Mouse (Mus musculus) kidney, postnatal 25 days (tissue): ENCODE measurements around the gene Bcl9.

Experiments used
- DNase-seq, 2 experiments: peaks; one replicate each; pipeline ENCODE4 v3.0.0; 2021; ENCODE audit warnings: mixed read lengths in 2 of 2

The Bcl9 gene

GRCm38 (mm10) chr3:97171531-97171930, 126.2 kb downstream of the Bcl9 start:
- peak; percentile 28 to 74 for DNase-seq

DNA sequence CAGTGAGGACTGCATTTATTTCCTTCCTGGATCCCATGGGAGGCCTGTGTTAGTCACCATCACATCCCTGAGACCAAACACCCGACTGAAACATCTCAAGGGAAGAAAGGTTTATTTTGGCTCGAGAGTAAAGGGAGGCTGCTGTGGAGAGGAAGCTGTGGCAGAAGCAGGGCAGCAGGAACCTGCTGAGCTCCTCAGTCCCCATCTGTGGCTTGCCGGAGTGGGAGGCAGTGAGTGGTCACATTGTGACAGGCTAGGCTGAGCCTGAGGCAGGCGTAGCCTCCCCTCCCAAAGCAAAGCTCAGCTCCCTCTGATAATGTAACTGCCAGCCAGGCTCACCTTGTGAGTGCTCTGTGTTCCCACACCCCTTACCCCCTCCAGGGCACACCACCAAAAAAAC, 130.6 kb downstream of the Bcl9 start:
- peak in 1 of 2 experiments; percentile 23 for DNase-seq

- DNase-seq = no peak
These were observed 133.2 kb downstream of the Bcl9 start for GRCm38 (mm10) chr3:97164477-97164876.

DNA sequence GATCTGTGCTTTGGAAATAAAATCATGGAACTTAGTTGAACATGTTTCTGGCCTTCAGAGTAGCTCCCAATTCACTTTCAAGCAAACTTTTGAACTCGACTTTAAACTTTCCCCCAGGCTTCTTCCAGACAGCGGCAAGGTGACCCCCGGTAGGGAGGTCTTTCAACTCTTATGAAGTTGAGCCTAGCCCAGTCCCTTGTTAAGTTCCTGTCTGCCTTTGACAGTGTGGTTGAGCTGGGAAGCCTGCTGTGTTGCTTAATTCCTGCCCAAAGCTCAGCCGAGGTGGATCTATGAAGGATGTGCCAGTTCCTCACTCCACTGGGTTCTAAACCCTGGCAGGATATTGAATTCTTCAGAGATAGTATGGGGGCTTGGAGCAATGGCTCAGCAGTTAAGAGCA, 135.9 kb downstream of the Bcl9 start:
- peak in 1 of 2 experiments; percentile 22 for DNase-seq

- peak; percentile 37 to 68 for DNase-seq
These were observed 136.8 kb downstream of the Bcl9 start for GRCm38 (mm10) chr3:97160908-97161307.

GRCm38 (mm10) chr3:97159986-97160385, 137.7 kb downstream of the Bcl9 start:
- no peak for DNase-seq

DNA sequence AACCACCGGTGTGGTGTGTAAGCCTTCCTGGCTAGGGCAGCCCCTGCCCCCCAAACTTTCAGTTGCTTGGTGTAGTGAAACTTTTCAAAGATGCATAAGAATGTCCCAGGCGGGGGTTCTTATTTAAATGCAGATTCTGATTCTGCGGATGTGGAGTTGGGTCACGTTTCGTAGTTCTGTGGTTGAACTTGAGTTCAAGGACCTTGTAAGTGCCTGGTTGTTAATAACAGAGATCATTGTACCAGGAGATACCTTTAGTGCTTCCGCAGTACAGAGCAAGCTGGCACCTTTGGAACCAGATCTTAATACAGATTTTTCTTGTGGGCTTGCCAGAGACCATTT, 138.2 kb downstream of the Bcl9 start:
- DNase-seq = no peak

DNA sequence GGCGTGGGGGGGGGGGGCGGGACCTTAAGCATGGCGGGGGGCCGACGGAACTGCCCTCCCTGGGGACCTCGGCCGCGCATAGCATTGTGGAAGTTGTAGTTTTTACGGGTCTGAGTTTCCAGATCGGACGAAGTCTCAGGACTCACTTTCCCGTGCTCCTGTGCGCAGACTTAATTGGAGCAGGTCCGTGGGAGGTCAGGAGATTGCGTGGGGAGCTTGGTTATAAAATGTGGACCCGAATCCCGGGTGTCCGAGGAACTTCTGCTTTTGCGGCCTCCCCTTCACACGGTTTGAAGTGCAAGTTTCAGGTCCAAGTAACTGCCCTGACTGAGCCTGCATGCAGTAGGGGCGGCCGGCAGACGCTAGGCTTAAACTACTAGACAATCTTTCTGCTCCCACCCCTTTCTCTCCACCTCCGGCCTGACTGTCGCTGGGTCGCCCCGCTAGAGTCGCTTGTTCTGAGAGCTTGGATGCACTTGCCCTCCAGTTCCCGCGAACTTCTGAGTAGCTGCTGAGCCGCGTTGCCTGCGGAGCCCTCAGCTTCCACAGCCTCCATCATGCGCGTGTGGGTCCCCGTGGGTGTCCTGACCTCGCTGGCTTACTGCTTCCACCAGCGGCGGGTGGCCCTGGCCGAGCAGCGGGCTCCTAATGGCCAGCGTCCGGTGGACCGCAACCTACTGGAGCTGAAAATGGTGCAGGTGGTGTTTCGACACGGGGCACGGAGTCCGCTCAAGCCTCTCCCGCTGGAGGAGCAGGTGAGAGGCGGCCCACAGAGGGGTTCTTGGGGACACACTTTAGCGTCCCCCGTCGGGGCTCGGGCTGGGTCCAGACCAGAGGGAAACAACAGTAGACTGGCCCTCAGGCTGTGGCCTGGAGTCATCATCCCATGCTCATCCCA, 138.9 kb downstream of the Bcl9 start, which contains the start of gene Acp6:
TSS of gene Acp6 (plus strand) at position 167 of the 898 bp plus-strand sequence.
- peak; percentile 94 to 96 for DNase-seq

DNA sequence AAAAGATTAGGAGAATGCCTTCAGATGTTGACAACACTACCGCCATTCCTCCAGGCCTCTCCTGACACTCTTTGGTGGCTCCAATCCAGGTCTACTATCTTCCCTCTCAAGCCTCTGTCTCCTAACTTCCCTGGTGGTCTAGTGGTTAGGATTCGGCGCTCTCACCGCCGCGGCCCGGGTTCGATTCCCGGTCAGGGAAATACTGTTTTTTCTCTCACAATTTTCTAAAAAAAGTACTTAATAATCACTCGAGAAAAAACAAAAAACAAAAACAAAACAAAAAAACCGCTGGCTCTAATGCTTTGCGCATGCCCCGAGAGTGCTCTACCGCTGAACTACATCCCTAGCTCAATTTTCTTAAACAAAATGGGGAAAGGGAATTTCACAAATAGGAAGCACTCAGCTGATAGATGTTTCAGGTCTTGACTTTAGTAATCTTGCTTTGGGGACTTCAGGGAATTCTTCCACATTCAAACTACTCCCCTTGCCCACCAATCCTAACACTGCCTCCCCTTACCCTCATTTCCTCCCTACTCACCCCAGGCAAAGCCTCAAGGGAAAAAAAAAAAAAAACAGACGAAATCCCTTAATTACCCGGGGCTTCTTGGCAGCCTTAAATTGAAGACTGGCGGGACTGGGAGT, 139.6 kb downstream of the Bcl9 start:
- peak; percentile 76 to 89 for DNase-seq

GRCm38 (mm10) chr3:97157308-97157707, 140.4 kb downstream of the Bcl9 start:
- no peak for DNase-seq

DNA sequence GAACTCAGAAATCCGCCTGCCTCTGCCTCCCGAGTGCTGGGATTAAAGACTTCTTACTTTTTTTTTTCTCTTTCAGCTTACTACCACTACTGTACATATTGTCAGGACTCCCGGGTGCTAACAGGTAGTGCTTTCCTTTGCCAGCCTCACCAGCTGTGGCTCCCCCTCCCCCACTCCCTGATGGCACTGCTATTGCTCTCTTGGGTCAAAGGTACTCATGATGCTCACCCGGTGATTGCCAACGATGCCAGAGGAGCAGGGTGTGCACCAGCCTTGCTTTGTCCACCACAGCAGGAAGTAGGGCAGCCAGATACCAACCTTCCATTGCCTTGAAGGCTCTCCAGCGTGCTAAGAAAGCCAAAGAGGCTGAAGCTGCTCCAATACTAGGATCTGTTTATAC, 141.3 kb downstream of the Bcl9 start:
- DNase-seq = peak; percentile 54 to 74
